Mouse (Mus musculus): ENCODE results near the gene Scn1b.

Scn1b gene

DNA sequence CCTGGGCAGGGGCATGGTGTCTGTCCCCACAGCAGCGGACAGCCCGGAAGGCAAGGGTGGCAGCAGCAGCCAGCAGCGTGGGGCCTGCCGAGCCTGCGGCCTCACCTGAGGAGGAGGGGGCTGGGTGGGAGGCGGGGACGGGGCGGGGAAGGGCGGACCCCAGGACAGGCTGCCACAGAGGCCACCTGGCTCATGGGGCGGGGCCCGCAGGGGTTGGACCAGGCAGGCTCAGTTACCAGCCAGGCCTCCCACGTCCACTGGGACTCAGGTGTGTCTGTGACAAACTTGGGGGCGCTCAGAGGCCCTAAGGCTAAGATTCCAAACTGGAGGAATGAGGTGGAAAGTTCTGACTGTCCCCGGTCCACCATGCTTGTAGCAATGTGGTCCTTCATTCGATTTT is 11.6 kb downstream of the Scn1b start, which contains the start of gene Hpn:
Gene Hpn, minus strand, starts transcription at position 109 of the 400 bp plus-strand sequence.
- no peak for DNase-seq (ENCODE audit: low read depth)

DNA sequence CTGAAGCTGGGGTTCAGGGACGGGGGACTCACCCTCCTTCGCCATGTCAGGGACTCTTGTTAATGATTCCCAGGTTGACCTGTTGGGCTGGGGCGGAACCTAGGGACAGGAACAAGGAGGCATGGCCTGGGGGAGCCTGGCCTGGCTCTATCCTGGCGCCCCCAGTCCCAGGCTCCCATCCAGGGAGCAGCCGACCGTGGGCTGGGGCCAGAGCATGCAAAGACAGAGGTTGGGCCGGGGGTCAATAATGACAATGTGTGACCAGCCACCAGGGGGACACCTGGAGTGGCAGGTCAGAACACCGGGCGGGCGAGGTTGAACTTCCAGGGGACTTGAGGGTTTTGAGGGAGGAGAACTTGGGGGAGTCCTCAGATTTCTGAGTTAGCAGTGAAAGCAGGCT is 12.2 kb downstream of the Scn1b start:
- no peak for DNase-seq (ENCODE audit: low read depth)

DNA sequence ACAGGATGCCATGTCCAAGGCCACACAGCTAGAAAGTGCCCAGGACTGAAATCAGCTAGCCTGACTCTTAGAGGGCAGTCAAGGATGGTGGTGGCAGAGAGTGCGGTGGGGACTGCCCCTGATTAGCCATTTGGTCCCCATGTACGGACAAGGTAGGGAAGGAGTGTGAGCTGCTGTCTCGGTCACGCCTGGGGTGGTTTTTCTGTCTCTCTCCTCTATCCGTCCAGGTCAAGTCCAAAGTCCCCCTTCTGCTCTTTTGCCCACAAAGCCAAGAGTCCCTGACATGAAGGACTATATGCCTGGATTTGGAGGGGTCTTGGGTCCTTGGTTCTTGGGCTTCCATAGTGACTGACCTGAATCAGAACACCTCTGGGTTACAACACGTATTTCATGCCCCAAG is 13.0 kb downstream of the Scn1b start:
- DNase-seq (ENCODE audit: low read depth), result no peak

DNA sequence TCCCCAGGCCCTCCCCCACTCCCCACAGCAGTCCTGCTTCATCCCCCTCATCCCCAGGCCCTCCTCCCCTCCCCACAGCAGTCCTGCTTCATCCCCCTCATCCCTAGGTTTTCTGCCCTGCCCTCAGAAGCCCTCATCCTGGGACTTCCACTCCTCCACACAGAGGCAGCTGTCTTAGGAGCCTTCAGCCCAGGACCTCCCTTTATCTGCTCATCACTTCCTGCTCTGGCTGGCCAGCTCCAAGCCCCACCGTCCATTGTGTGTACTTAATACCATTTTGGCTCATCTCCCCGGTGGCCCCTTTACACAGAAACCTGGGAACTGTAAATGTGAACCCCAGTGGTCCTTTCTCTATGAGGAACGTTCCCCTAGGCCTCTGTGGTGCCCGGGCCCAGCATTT is 14.8 kb downstream of the Scn1b start:
- DNase-seq (ENCODE audit: low read depth), result no peak

DNA sequence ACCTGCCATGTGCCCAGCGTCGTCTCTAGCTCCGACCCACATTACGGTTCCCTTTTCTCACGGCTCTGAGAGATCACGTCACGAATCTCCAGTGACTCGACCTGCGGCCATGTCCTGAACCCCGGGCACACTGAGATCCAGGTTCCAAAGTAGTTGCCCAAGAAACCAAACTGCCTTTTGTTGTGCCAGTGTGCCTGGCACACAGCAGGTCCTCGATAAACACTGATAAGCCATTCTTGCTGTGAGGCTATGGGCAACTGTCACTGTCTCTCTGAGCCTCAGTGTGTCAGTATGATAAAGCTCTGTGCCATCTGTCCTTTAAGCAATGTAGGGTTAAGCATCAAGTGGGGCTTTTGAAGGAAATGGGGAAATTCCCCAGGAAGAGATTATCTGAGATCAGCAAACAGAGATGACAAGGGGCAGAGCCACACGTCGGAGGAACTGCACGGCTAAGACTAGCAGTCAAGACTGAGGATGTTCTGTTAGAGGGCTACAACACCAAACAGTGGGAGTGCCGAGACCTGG is 15.9 kb downstream of the Scn1b start:
- no peak for DNase-seq (ENCODE audit: low read depth)

DNA sequence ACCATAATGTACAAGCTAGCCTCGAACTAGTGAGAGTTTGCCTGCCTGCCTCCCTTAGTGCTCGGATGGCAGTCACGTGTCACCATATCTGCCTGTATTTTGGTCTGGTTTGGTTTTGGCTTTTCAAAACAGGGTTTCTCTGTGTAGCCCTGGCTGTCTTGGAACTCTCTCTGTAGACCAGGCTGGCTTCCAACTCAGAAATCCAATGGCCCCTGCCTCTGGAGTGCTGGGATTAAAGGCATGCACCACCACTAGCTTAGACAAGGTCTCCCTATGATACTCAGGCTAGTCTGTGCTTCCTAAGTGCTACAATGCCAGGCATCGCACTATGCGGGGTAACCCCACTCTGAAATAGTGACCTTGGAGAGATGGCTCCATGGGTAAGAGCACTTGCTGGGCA is 17.0 kb downstream of the Scn1b start:
- DNase-seq (ENCODE audit: low read depth), result no peak

DNA sequence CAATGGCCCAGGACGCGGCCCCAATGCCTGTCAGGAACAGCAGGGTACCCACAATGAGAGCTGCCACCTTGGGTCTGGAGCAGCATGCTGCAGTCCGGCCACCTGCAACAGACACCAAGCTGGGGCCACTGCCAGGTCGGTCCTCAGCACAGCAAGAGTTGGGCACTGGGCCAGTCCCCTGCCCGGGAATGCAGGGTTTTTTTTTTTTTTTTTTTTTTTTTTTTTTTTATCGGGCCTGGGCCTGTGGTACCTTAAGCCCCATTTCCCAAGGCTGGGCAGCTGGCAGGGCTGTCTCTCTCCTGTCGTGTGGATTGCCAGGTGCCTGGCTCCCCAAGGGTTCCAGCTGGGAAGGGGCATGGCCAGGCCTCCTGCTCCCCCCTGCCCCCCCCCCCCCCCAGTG is 17.7 kb downstream of the Scn1b start:
- no peak for DNase-seq (ENCODE audit: low read depth)

DNA sequence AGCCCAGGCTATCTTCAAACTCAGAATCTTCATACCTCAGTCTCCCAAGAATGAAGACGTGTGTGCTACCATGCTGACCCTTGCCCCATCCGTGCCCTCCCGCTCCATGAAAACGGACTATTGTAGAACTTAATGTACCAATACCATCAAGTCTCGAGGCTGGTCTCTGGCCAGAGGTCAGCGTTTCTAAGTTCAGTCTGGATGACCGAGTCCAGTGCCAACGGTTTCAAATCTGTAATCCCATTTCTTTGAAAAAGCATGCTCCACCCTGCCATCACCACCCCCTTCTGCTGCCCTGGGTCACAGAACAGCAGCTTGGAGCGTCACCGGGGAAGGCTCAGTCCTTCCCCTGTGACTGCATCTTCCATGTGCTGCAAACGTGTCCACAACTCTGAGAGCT is 19.0 kb downstream of the Scn1b start:
- DNase-seq (ENCODE audit: low read depth), result no peak

DNA sequence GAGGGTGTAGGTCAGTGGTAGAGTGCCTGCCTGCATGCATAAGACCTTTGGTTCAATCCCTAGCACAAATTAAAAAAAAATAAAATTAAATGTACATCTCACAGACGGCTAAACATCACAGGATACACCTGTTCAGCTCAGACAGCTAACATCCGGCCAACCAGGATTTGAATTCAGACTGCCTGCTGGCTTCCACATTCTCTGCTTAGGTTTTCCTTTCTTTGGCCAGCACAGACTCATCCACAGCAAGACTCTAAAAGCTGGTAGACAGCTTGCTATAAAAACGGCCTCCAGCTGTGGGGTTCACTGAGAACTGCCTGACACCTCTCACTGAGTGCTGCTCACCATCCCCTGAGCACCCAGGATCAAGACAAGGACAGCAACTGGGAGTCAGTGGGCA is 20.6 kb downstream of the Scn1b start:
- DNase-seq (ENCODE audit: low read depth), result no peak

DNA sequence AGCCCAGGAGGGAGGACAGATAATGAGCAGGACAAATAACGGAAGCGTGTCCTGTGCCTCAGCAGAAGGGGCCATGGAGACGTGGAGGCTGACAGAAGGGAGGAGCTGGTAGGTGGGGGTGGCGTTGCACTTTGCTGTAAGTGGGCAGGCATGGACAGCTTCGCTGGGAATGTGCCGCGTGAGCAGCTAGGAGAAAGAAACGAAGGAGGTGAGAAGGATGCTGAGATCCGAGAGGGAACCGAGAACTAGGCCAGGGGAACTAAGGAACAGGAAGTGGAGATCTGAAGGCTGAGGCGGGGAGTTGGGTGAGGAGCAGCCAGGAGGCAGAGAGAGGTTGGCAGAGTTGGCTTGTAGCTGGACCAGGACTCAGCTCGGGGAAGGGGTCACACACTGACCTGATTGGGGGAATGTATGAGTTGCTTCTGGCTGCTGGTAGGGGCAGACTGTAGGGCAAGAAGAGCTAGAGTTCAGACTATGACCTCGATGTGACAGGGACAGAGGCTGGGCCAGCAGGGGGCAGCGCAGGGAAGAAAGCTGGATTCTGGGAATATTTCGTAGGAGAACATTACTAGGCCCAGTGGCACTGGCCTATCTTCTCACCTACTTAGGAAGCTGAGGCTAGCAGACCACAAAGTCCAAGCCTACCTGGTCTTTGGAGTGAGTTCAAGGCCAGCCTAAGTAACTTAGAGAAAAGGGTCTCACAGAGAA is 21.6 kb downstream of the Scn1b start:
- no peak for DNase-seq (ENCODE audit: low read depth)

DNA sequence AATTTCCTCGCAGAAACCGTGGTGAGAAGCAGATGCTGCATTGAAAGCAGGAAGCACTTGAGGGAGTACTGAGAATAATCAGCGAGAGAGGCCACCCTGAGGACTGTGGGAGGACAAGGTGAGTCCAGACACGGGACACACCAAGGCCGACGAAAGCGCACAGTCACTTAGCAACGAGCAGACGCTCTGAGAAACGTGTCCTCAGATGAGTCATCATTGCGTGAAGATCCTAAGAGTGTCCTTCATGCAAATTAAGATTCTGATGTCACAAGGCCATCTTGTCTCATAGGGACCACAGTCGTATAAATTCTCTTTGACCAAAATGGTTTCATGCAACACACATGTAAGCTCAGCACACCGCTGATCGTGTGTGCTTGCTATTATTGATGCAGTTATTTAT is 26.0 kb downstream of the Scn1b start:
- DNase-seq (ENCODE audit: low read depth), result no peak

DNA sequence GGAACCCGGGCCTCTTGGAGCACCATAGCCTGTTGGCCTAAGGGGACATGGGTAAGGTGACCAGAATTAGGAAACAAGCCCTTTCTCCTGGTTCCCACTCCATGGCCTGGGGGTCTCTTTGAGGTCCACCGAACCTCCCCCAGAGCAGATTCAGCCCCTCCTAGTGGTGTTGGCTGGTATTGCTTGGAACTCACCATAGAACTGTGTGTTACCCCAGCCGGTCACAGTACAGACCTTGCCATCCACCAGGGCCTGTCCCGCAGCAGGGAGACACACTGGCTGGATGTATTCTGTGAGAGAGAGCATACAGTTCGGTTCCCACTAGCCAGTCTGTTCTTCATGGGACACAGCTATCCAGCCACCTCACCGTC is 27.2 kb downstream of the Scn1b start:
- no peak for DNase-seq (ENCODE audit: low read depth)

DNA sequence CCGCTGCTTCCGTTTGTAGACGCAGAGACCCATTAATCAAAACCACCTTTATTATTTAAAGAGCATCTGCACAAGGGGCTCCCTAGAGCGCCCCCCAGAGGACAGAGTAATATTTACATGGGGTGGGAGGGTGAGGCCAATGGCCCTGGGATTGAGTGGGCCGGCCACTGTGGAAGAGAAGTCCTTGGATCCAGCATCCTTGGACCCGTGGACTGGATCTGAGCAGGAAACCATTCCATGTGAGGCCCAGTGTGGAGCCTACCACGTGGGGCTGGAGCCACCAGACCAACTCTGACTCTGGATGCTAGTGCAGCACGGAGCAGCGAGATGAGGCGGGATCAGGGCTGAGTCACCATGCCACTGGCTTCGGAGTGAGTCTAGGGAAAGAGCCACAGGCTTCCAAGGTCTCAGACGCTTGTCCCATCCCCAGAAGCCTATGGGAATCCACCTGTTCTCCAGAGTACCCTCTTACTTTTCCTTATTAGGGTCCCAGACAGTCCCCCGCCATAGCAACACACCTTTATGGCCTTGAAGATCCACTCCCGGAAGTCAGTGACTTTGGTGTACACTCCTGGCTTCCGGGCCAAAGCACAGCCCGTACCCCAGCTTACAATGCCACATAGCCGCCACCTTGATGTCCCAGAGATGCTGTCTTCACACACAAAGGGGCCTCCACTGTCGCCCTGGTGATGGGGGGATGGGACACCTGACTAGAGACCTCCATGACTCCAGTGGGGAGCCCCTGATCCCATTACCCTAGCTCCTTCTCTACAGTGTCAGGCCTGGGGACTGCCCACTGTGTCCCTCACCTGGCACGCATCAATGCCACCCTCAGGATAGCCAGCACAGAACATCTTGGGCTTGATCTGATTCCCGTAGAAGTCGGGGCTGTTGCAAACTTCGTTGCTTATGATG is 27.8 kb downstream of the Scn1b start:
- no peak for DNase-seq (ENCODE audit: low read depth)

DNA sequence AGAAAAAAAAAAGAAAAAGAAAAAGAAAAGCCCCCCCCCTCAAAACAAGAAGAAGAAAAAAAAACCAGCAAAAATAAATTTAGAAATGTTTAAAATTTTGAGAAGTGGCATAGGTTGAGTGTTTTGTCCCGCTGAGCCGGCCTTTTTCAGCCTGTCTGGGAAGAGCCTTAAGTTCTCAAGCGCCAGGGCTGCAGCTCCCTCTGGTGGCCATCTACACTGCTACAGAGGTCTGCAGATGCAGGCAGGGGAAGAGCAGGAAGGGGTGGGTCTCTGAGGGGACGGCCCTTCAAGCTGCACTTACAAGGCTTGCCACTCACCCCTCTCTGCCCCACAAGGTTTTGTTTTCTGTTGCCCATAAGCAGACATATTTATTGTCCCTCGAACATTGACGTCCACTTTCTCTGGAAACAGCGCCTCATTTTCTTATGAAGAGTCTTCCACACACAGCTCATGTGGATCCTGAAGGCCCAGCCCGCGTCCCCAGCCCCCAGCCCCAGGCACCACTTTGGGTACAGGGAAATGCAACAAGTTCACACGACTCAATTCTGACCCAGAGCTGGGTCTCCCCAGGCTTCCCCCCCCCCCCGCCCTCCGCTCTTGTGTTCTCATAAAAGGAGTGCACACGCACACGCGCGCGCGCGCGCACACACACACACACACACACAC is 29.1 kb downstream of the Scn1b start:
- DNase-seq (ENCODE audit: low read depth), result peak; percentile 87

DNA sequence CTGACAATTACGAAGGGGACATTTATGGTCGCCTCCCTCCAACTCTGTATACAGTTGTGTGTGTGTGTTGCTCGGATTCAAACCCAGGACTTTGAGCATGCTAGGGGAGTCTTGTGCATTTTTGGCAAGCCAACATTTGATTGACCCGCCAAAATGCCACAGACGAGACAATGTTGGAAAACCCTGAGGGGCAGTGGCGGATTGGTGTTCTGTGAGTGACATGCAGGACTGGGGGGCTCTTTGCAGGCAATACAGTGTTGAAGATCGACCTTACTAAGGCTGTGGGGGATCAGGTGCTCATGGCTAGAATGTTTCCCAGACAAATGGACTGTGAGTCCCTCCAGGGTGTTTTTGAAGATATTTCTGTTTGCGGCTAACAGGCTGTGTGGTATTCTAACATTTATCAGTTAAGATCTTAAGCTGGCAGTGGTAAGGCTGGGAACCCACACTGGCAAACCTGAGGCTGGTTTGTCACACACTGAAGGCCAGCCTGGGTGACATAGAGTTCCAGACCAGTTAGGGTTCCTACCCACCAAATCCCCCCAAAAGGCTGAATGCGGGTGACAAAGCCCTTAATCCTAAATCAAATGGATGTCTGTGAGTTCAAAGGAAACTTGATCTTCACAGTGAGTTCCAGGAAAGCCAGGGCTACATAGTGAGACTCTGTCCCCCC is 29.8 kb downstream of the Scn1b start:
- no peak for DNase-seq (ENCODE audit: low read depth)

DNA sequence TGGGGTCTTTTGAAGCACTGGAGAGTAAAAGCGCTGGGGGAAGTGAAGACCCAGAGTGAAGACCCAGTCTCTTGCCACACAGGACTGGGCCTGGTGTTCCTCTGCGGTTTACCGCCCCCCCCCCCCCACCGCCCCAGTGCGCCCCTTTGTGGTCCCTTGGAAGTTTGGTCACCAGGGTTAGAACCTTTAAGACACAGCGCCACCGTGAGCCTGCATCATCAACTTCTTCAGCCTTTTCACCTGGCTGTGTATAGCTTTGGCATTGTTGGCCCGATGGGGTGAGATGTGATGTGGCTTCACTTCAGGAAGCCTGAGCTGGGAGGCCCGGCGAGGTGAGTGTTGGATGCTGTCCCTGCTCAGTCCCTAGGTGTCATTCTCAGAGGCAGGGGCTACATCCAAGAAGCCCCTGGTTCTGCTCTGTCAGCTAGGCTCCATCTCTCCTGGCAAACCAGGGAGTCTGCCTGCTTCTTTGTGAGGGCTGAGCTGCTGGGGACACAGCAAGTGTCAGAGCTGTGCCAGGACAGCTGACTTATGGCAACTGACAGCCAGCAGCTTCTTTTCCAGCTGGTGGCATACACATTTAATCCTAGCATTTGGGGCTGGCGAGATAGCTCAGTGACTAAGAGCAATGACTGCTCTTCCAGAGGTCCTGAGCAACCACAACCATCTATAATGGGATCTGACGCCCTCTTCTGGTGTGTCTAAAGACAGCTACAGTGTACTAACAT is 31.9 kb downstream of the Scn1b start:
- DNase-seq (ENCODE audit: low read depth), result no peak

DNA sequence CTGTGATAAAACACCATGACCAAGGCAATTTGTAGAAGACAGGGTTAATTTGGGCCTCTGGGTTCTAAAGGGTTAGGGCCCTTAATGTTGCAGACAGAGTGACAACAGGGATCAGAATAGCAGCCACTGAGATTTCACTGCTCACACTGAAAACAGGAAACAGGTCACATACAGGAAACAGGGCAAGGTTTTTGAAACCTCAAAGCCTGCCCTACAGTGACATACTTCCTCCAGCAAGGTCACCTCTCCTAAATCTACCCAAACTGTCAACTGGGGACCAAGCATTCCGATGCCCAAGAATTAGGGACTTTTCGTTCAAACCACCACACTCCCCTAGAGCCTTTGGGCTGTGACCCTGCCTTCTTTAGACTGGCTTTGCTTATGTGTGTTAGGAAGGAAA is 37.1 kb downstream of the Scn1b start:
- no peak for DNase-seq (ENCODE audit: low read depth)

DNA sequence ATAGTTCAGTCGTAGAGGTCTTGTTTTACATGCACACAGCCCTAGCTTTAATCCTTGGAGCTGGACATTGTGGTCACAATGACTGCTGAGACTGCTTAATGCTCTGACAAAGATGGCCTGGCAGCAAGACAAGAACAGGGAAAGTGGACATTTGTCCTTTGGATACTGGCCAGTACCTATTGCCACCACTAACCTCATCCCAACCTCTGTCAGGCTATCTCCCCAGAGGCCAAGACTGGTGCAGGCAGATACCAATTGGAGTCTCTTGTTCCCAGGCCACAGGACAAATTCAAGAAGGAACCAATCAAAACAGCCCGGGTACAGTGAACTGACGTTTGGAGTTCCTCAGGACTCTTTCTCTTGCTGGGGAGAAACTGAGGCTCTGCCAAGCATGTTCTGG is 38.6 kb downstream of the Scn1b start:
- no peak for DNase-seq (ENCODE audit: low read depth)

DNA sequence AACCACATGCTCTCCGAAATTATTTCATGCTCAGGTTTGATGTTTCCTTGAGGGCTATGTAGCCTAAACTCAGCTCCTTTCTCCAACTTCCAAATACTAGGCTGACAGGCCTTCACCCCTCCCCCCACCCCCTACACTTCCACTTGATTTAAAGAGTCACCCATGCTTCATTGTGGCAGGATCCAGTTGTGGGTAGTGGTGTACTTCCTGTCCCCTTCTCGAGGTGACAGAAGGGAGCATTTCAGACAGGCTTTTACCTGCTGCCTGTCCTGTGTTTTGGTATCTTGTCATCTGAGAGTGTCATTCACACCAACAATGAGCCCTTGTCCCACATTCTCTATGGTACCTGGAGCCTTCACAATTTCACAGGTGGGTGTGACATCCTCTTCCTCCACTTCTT is 39.5 kb downstream of the Scn1b start:
- no peak for DNase-seq (ENCODE audit: low read depth)

DNA sequence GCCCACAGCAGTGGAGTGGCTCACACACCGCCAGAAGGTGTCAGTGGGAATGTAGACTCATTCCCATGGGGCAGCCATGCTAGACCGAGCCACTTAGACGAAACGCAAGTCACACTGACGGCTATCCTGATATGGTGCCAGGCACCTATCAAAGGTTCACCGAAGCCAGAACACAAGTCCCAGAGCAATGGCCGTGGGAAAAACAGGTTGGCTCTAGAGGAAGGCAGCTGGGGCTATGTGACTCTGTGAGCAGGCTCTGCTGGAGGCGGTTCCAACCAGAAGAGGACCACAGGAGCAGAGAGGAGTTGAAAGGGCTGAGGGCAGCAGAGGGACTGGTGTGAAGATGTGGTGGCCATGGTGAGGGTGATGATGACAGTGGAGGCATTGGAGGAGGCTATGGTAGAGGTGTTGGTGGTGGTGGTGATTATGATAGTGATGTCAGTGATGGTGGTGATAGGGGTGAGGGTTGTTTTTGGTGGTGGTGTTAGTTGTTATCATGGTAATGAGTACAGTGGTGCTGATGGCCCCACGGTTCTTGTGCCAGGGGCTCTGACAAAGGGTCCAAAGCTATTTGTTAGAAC is 40.5 kb downstream of the Scn1b start:
- no peak for DNase-seq (ENCODE audit: low read depth)

DNA sequence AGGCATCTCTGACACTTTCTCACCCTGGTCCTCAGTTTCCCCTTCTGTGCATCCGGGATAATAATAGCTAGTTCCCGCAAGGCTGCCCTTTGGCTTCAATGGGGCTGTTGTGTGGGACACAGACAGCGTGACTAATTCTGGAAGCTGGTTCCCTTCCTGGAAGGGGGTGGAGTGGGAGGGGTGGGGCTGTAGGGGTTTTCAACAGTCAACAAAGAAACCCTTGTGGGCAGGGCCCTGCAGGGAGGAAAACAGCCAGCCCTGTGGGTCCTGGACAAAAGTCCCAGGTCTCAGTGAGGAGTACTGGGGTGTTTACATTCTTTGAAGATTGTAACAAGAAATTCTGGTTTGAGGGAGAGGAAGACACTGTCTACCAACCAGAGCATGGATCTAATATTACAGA is 41.6 kb downstream of the Scn1b start:
- DNase-seq (ENCODE audit: low read depth), result no peak
